Mouse (Mus musculus) liver, embryonic 14.5 days (tissue): ENCODE measurements around the gene Zfp811.

ENCODE experiments used
- CTCF ChIP-seq: IDR thresholded peaks from 2 replicates; pipeline ENCODE4 v1.5.1; 2016; ENCODE audit warnings: antibody characterized with exemption, low read depth, control low read depth
- EP300 ChIP-seq: IDR thresholded peaks from 2 replicates; pipeline ENCODE4 v1.6.1; 2016; ENCODE audit warnings: antibody characterized with exemption, low read depth

DNA sequence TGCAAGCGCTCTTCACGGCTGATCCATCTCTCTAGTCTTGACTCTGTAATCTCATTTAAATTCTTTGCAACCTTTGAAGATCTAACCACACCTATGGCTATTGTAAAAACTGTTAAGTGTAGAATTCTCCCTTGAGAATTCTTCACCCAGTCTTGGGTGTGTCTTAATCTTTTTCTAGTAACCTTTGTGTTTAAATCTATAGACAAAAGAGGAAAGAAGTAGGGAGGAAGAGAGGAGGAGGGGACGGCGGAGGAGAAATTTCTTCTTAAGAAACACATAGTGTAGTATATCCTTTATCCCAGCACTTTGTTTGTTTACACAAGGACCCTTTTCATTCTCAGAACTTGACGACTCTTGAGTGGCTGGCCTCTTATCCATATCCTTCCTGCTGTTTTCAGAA, 52.4 kb downstream of the Zfp811 start:
- TF ChIP-seq EP300 (no peak), CTCF (no peak)
